Mouse (Mus musculus): ENCODE data around the gene Gp5.

The Gp5 gene

DNA sequence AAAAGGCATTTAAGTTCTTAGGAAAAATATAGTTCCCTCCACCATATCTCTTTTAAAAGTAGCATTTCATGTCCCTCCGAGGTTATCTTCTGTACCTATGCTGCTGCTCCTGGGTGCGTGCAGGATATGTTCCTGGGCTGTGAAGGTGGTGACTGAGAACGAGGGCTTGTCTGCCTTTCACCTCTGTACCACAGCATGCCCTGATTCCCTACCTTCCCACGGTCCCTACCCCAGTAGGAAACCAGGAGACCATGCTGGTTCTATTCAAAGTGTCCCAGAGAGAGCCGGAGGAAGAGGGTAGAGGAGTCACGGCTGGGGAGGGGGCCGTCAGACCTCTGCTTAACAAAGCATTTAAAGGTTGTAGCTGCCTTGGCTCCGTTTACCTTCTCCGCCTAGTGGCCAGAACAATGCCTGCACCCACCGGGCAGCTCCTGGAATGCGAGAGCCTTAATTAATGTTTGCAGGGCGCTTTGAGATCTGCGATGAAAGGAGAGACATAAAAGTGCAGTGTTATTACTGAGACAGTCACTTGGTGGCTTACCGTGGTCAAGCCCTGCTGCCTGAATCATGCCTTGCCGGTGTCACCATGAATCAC, 26.7 kb downstream of the Gp5 start:
- in situ Hi-C loops (cut with MboI; ENCODE audit: low pct_unique_long_range_greater_than_20kb in 1 of 2, low sequenced_read_pairs in 2 of 2, unreplicated experiment in 1 of 2), result no loop called here

DNA sequence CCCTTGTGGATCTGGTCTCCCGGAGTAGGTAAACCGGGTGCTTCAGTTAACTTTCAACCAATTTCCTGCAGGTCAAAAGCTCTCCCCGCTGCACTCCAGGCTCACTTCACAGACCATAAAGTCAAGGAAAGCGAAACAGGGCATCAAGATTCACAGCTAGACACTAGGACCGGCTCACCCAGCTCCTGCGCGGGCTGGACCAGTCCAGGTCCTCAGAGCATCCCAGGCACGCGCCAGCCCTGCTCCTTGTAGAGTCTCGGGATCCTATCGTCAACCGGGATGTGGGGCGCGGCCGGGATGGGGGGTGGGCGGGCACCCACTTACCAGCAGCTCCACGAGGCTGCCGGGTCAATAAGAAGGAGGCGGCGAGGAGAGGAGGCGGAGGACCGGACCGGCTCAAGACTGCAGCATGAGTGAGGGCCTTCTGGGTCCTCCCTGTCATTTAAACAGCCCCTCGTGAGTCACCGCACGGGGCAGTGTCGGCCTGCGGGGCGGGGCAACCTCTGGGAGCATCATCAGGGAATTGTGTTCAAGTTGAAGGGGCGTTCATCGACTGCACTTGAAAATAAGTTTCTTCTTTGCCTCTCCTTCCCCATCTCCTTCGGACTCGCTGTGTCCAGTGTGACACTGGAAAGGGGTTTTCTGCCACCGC, 27.6 kb downstream of the Gp5 start, which contains the start of gene Lrrc15:
Gene Lrrc15 (minus strand): TSS at position 413 of the 652 bp plus-strand sequence.
- in situ Hi-C loops (cut with MboI; ENCODE audit: low pct_unique_long_range_greater_than_20kb in 1 of 2, low sequenced_read_pairs in 2 of 2, unreplicated experiment in 1 of 2), result no loop called here

DNA sequence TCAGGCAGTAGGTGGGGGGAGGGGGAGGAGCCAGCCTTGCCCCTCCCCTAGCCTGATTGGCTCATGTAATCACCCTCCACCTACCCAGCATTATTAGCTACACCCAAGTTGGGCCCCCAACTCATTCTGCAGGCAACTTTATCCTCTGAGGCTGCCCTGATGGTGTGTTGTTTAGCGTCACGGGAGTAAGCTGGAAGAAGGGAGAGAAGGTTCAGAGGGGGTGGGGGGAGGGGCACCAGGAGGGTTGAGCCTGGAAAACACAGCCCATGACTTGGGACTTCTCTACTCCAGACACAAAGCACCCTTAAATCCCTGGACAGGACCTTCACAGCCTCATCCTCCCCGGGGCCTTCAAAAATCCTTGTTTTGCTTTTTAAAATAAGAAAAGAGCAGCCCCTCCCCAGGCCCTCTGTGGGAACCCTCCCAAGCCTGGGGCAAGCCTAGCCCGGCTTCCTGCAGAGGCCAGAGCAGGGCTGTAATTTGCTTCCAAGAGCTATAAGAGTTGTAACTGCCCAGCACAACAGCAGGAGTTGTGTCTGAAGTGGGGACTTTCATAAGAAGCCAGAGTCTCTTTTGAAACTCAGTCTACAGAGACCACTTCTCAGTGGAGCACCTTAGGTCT, 29.8 kb downstream of the Gp5 start:
- in situ Hi-C loops (cut with MboI; ENCODE audit: low pct_unique_long_range_greater_than_20kb in 1 of 2, low sequenced_read_pairs in 2 of 2, unreplicated experiment in 1 of 2), result no loop called here

DNA sequence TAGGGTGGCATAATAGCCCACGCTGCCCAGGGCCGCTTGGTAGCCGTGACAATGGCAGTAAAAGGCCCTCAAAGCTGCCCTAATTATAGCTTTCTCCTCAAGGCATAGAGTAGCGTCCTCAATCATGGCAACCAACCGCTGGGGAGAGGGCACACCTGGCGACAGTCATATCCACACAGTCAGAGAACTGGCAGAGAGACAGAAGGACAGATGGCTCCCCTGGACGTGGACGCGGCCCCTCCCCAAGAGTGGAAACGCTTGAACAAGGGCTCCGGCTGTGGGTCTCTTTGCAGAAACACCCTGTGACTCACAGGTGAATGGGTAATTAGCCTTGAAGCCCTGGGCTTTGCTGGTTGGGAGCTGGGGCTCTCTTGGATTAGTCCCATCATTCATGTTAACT, 32.2 kb downstream of the Gp5 start:
- in situ Hi-C loops (cut with MboI; ENCODE audit: low pct_unique_long_range_greater_than_20kb in 1 of 2, low sequenced_read_pairs in 2 of 2, unreplicated experiment in 1 of 2), result no loop called here

DNA sequence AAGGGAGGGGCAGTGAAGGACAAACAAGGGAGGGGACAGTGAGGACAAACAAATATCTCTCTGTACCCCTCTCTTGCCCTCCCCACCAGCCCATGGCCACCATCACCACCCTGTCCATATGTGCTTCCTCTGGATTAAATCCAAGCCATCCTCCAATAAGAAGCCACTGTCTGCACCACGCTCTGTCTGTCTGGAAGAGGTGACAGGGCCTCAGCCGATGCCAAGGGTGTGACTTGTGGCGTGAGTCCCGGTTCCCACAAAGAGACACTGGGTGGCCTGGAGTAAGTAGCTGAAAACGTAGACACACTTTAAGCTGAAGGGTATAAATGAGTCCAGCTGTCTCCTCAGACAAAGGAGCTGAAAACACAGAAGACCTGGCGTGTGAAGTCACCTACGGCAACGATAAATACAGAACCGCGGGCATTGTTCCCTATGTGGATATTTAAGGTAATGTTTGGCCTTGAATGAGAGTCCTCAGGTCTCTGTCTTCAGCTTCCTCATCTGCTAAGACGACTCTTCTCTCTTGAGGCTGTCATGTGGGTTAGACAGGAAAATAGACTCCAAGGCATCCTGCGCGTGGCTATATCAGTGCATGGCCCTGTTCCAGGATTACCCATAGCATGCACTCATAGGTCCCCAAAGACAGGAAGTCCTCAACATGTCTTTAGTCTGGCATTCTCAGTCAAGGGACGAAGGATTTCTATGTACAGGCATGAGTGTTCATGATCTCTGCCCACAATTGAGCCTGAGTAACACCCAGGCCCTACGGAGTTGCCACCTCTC, 34.8 kb downstream of the Gp5 start:
- in situ Hi-C loops (cut with MboI; ENCODE audit: low pct_unique_long_range_greater_than_20kb in 1 of 2, low sequenced_read_pairs in 2 of 2, unreplicated experiment in 1 of 2), result no loop called here

DNA sequence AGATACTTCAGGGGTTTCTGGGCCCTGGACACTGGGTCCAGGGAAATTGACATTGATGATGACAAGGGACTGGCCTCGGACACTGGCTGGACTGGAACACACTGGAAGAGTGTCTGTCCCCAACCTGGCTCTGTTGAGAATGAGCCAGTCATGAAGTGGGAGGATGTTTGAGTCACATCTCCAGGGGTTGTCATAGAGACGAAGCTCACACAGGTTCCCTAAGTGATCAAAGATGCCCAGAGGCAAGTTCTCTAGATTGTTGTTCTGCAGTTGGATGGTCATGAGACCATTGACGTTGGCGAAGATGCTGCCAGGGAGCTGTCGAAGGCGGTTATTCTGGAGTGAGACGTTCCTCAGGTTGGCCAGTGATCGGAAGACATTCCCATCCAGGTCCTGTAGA, 37.5 kb downstream of the Gp5 start:
- in situ Hi-C loops (cut with MboI; ENCODE audit: low pct_unique_long_range_greater_than_20kb in 1 of 2, low sequenced_read_pairs in 2 of 2, unreplicated experiment in 1 of 2), result no loop called here

DNA sequence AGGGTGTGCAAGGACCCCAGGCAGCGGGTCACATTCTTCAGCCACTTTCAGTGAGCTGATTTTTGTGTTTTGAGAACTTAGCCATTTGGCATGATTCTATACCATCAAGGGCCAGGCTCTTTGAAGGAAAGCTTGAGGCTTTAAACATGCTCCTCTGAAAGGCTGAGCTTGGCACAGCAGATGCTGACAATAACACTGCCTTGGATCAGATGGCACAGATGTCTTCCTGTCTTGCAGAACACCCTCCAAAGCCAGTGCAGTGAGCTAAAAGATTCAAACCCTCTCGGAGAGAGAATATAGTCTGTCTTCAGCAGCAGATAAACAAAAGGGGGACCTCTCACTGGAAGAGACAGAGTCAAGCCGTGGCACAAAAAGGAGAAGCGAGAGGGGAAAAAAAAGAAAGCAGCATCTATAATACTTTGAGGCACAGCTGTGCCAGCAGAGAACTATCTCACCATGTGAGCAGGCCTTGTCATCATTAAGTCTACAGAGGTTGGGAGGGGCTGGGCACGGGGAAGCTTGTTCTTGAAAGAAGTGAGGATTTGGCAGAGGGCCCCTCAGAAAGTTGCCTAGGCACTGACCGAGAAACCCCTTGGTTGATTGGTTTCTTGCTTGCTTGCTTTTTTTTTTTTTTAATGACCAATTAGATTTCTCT, 38.5 kb downstream of the Gp5 start:
- in situ Hi-C loops (cut with MboI; ENCODE audit: low pct_unique_long_range_greater_than_20kb in 1 of 2, low sequenced_read_pairs in 2 of 2, unreplicated experiment in 1 of 2), result no loop called here

DNA sequence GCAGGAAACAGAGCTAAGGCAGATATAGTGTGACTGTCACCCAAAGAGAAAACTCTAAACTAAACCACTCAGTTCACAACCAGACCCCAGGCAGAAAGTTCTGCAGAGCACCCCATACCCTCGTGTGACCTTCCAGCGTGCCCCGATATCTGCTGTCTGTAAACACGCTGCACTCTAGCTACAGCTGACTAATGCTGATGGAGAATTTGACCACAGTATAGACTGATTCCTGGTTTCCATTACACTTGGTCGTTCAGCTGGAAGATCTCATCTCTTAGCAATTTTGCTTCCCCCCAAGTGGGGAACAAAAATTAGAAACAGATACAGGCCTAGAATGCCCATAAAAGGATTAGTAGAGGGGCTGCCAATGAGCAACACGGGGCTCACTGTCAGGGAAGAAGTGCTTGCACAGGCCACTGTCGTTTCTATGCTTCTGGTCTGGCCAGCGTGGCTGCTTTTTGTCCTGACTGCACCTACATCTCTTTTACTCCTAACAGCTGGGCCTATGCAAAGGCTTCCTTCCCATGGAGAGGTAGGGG, 39.3 kb downstream of the Gp5 start:
- in situ Hi-C loops (cut with MboI; ENCODE audit: low pct_unique_long_range_greater_than_20kb in 1 of 2, low sequenced_read_pairs in 2 of 2, unreplicated experiment in 1 of 2), result no loop called here

DNA sequence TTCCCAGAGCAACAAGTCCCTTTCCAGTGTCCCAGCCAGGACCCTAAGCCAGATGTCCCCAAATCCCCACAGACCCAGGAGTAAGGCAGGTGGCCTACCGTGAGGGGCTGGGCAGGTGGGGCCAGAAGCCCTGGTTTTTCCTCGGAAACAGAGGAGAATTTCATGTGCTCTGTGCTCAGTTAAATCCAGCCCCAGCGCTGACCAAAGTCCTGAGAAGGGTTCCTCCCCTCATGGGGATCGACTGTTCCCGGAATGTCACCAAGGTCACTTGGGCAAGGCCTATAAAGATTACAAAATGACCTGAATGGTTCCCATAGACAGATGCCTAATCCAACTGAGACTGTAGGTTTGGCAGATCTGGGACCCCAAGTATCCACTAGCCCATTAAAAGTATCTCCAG, 43.2 kb downstream of the Gp5 start, which contains the start of gene Cpn2:
Gene Cpn2 (minus strand): TSS at position 141 of the 400 bp plus-strand sequence.
- in situ Hi-C loops (cut with MboI; ENCODE audit: low pct_unique_long_range_greater_than_20kb in 1 of 2, low sequenced_read_pairs in 2 of 2, unreplicated experiment in 1 of 2), result no loop called here

DNA sequence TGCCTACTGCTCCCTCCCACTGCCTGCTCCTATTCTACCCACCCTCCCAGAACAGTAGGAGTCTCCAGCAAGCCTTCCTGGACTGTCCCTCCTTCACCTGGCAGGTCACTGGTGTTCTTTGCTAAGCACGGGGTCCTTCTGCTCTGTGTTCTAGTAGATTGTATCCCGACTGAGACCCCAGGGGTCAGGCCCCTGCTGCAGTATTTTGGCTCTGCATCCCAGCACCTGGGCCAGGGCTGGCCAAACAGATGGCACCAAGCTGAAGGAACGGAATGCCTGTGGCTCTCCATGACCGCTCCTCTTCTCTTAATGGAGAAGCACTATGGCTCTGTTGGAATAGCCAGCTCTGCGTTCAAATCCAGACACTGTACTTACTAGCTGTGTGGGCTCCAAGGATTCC, 44.0 kb downstream of the Gp5 start:
- in situ Hi-C loops (cut with MboI; ENCODE audit: low pct_unique_long_range_greater_than_20kb in 1 of 2, low sequenced_read_pairs in 2 of 2, unreplicated experiment in 1 of 2), result no loop called here

DNA sequence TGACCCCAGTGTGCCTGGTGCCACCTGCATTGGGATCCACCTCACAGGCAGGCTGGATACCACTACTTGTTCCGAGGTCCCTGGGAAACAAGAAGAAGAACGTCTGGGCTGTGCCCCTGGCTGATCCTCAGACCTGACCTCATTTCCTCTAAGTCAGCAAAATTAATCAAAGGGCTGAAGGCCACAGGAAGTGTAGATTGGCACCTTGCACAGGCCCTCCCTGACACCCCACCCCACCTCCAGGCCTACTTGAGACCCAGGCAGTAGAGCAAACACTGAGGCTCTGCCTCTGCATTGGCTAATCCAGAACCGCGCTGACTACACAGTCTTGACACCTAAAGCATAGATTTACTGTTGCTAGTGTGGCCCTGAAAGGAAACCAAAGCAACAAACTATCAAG, 45.0 kb downstream of the Gp5 start:
- in situ Hi-C loops (cut with MboI; ENCODE audit: low pct_unique_long_range_greater_than_20kb in 1 of 2, low sequenced_read_pairs in 2 of 2, unreplicated experiment in 1 of 2), result no loop called here

DNA sequence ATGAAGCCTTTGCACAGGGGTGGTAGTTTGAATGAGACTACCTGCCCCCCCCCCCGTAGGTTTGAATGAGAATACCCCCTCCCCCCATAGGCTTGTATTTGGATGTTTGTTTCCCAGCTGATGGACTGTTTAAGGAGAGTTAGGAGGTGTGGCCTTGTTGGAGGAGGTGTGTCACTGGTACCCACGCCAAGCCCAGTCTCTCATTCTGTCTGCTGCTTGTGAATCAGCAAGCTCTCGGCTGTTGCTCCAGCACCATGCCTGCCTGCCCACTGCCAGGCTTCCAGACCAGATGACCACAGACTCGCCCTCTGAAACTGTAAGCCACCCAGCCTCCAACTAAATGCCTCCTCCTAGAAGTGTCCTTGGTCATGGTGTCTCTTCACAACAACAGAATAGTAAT, 47.4 kb downstream of the Gp5 start:
- in situ Hi-C loops (cut with MboI; ENCODE audit: low pct_unique_long_range_greater_than_20kb in 1 of 2, low sequenced_read_pairs in 2 of 2, unreplicated experiment in 1 of 2), result no loop called here

DNA sequence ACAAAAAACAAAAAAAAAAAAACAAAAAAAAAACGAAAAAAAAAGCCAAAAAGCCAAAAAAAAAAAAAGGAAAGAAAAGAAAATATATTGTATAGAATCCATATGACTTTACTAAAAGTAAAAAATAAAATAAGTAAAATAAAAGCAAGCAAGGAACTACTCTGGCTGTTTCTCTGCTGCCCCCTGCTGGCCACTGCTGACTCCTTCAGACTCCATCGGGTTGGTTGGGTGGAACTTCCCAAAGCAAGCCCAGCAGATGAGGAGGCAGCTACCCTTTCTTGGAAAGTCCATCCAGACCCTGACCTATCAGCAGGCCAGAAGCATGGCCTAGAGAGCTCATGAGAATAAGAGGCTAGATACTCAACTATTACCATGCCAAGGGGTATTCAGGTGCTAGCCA, 47.9 kb downstream of the Gp5 start:
- in situ Hi-C loops (cut with MboI; ENCODE audit: low pct_unique_long_range_greater_than_20kb in 1 of 2, low sequenced_read_pairs in 2 of 2, unreplicated experiment in 1 of 2), result no loop called here

DNA sequence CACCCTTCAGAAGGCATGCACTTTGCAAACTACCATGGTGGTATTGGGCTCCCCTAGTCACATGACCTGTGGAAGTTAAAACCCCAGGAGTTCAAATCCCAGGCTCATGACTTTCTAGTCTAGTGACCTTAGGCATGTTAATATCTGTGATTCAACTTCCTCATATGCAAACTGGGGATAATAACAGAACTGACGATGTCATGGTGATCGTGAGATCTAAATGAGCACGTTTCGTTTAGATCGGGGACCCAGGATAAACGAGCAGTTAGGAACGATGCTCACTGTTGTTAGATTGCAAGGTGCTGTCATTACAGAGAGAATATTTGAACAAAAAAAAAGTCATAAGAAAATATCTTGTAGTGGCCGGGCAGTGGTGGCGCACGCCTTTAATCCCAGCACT, 48.4 kb downstream of the Gp5 start:
- in situ Hi-C loops (cut with MboI; ENCODE audit: low pct_unique_long_range_greater_than_20kb in 1 of 2, low sequenced_read_pairs in 2 of 2, unreplicated experiment in 1 of 2), result no loop called here

DNA sequence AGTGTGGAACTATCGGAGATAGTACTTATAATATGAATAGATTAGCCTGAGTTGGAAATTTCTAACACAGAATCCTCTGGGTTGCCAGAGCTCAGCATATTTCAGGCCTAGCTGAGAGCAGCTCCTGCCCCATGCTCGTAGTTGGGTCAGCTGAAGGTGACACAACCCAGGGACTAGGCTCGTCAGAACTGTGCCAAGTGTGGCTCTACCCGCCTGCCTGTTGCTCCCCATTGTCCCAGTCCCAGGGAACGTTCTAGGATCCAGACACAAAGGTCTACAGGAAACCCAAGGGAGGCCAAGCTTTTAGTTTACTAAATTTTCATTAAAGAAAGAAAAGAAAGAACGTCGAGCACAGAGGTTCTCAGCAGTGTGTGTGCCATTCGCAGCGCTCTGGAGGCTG, 49.2 kb downstream of the Gp5 start:
- in situ Hi-C loops (cut with MboI; ENCODE audit: low pct_unique_long_range_greater_than_20kb in 1 of 2, low sequenced_read_pairs in 2 of 2, unreplicated experiment in 1 of 2), result no loop called here

DNA sequence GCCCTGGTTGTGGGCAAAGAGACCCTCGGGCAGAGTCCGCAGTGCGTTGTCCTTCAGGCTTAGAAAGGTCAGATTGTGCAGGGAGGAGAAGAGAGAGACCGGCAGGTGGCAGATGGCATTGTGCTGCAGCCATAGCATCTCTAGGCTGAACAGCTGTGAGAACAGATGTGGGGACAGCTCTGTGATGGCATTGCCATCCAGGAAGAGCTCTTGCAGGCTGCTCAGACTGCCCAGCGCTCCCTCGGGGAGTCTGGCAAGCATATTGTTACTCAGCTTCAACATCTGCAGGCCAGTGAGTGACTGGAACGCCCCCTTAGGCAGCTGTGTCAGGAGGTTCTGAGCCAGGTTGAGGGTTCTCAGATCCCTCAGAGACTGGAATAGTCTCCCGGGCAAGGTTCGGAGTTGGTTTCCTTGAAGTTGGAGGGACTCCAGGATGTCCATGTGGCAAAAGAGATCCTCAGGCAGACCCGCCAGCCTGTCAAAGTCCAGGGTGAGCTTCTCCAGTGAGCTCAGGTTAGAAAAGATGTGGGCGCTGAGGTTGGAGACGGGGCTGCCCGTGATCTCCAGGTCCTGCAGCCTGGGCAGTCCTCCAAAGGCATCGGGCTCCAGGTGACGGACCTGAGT, 50.5 kb downstream of the Gp5 start:
- in situ Hi-C loops (cut with MboI; ENCODE audit: low pct_unique_long_range_greater_than_20kb in 1 of 2, low sequenced_read_pairs in 2 of 2, unreplicated experiment in 1 of 2), result no loop called here

DNA sequence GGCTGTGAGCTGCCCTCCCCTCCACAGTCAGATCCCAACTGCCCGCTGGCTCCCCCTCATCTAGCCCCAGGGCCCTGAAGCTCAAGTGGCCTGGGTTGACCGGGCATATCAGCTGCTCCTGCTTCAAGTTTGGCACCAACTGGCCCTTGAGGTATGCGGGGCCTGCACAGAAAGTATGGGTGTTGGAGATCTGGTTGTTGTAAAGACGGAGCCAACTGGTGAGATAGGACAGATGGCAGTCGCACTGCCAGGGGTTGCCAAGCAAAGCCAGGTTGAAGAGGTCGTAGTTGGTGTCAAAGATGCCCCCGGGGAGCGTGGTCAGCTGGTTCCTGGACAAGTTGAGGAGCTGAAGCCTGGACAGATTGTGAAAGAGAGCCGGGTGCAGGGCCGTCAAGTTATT, 51.1 kb downstream of the Gp5 start:
- in situ Hi-C loops (cut with MboI; ENCODE audit: low pct_unique_long_range_greater_than_20kb in 1 of 2, low sequenced_read_pairs in 2 of 2, unreplicated experiment in 1 of 2), result loop anchor here in 1 of 2 experiments (10.0 kb wide), 1 partner anchor 45 kb away; no protein-coding TSS in a partner anchor

DNA sequence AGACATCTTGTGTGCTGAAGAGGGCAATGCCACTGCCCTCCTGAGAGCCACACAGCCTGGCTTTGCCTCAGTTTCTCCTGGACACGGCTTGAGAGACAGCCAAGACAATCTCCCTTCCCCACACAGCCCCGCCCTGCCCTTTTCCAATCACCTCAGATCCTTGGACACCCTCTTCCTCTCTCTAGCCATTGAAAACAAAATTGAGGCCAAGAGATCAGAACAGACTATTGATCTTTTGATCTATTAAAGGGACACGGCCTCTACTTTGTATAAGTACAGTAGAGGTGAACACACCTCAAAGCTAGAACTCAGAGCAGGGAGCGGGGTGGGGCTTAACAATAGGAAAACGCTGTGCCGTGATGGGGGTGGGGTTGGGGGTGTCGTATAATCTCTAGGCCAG, 52.1 kb downstream of the Gp5 start:
- in situ Hi-C loops (cut with MboI; ENCODE audit: low pct_unique_long_range_greater_than_20kb in 1 of 2, low sequenced_read_pairs in 2 of 2, unreplicated experiment in 1 of 2), result loop anchor here in 1 of 2 experiments (10.0 kb wide), 1 partner anchor 46 kb away; no protein-coding TSS in a partner anchor

All from mouse embryonic stem cell (cell line).